Mouse (Mus musculus) megakaryocyte, embryonic 14.5 days (primary cell): ENCODE measurements at regions not wholly inside any gene's neighbourhood (a gene's known extent, or its start where the extent isn't known, plus 50 kb on each side); places are given as distances from the start of the nearest gene placed in this dataset.

ENCODE experiments used
- H3K27me3 ChIP-seq: replicated peaks from 2 replicates; pipeline ENCODE3; 2012; ENCODE audit warnings: inconsistent platforms
- H3K36me3 ChIP-seq: replicated peaks from 2 replicates; pipeline ENCODE3; 2012; ENCODE audit warnings: low read length, inconsistent platforms, mixed read lengths
- H3K4me1 ChIP-seq: 2 replicates; pipeline ENCODE4 v1.6.1; 2012; ENCODE audit warnings: inconsistent platforms
- H3K4me3 ChIP-seq: replicated peaks from 2 replicates; pipeline ENCODE3; 2012; ENCODE audit warnings: moderate library complexity, mild to moderate bottlenecking, inconsistent platforms
- H3K9me3 ChIP-seq: 2 replicates; pipeline ENCODE4 v1.6.1; 2012; ENCODE audit warnings: inconsistent platforms
- FLI1 ChIP-seq: IDR thresholded peaks from 2 replicates; pipeline ENCODE4 v1.6.1; 2012; ENCODE audit warnings: low read length, inconsistent platforms, mixed read lengths
- GATA1 ChIP-seq: IDR thresholded peaks from 3 replicates; pipeline ENCODE4 v1.6.1; 2012; ENCODE audit warnings: mixed read lengths, low read length, inconsistent platforms, borderline replicate concordance

GRCm38 (mm10) chr7:138682161-138682560, 163.7 kb upstream of the Ppp2r2d start:
- TF ChIP-seq FLI1 (no peak), GATA1 (no peak)
- H3K4me3 ChIP-seq: no peak overlapping the region
- H3K4me1 ChIP-seq: no peaks in the 10 kb centered on the region
- no peaks in the 10 kb centered on the region for H3K27me3 ChIP-seq
- no peaks in the 10 kb centered on the region for H3K9me3 ChIP-seq
- H3K36me3 ChIP-seq: no peaks in the 10 kb centered on the region

GRCm38 (mm10) chr7:138680530-138680929, 165.3 kb upstream of the Ppp2r2d start:
- Histone ChIP-seq H3K36me3 (no peaks in the 10 kb centered on the region), H3K27me3 (no peaks in the 10 kb centered on the region), H3K4me1 (no peaks in the 10 kb centered on the region), H3K4me3 (no peak overlapping the region), H3K9me3 (no peaks in the 10 kb centered on the region)
- no peak for TF ChIP-seq FLI1
- no peak for TF ChIP-seq GATA1

GRCm38 (mm10) chr7:138679575-138679974, 166.3 kb upstream of the Ppp2r2d start:
- no peak for TF ChIP-seq GATA1
- no peak for TF ChIP-seq FLI1
- H3K4me3 ChIP-seq: no peak overlapping the region
- no peaks in the 10 kb centered on the region for H3K9me3 ChIP-seq
- no peaks in the 10 kb centered on the region for H3K27me3 ChIP-seq
- H3K4me1 ChIP-seq: no peaks in the 10 kb centered on the region
- H3K36me3 ChIP-seq: no peaks in the 10 kb centered on the region

- H3K27me3 ChIP-seq: peaks cover 3% of the 10 kb centered on the region
- no peaks in the 10 kb centered on the region for H3K9me3 ChIP-seq
- no peak for TF ChIP-seq GATA1
- TF ChIP-seq FLI1: no peak
- H3K4me3 ChIP-seq: no peak overlapping the region
- no peaks in the 10 kb centered on the region for H3K4me1 ChIP-seq
- no peaks in the 10 kb centered on the region for H3K36me3 ChIP-seq
Observed at GRCm38 (mm10) chr7:138672959-138673358, 172.9 kb upstream of the Ppp2r2d start.

GRCm38 (mm10) chr7:138668337-138668736, 177.5 kb upstream of the Ppp2r2d start:
- Histone ChIP-seq H3K27me3 (peaks cover 3% of the 10 kb centered on the region), H3K4me1 (no peaks in the 10 kb centered on the region), H3K36me3 (no peaks in the 10 kb centered on the region), H3K9me3 (no peaks in the 10 kb centered on the region), H3K4me3 (no peak overlapping the region)
- TF ChIP-seq GATA1 (no peak), FLI1 (no peak)

- no peaks in the 10 kb centered on the region for H3K36me3 ChIP-seq
- 0 out of 2 replicates have a peak, but pooled peaks cover 4% of the 10 kb centered on the region for H3K9me3 ChIP-seq
- TF ChIP-seq GATA1 (no peak), FLI1 (no peak)
- H3K4me1 ChIP-seq: no peaks in the 10 kb centered on the region
- H3K27me3 ChIP-seq: no peaks in the 10 kb centered on the region
- H3K4me3 ChIP-seq: no peak overlapping the region
Observed at GRCm38 (mm10) chr7:138660124-138660523, 185.8 kb upstream of the Ppp2r2d start.

GRCm38 (mm10) chr7:138657521-138657920, 188.4 kb upstream of the Ppp2r2d start:
- H3K9me3 ChIP-seq: 0 out of 2 replicates have a peak, but pooled peaks cover 11% of the 10 kb centered on the region

GRCm38 (mm10) chr7:138657076-138657475, 188.8 kb upstream of the Ppp2r2d start:
- Histone ChIP-seq H3K4me1 (no peaks in the 10 kb centered on the region), H3K36me3 (no peaks in the 10 kb centered on the region), H3K27me3 (no peaks in the 10 kb centered on the region), H3K4me3 (no peak overlapping the region), H3K9me3 (0 out of 2 replicates have a peak, but pooled peaks cover 14% of the 10 kb centered on the region)
- TF ChIP-seq FLI1 (no peak), GATA1 (no peak)

More at GRCm38 (mm10) chr7:138657521-138657920, 188.4 kb upstream of the Ppp2r2d start:
- TF ChIP-seq GATA1 (no peak), FLI1 (no peak)
- H3K27me3 ChIP-seq: no peaks in the 10 kb centered on the region
- no peaks in the 10 kb centered on the region for H3K4me1 ChIP-seq
- no peaks in the 10 kb centered on the region for H3K36me3 ChIP-seq
- no peak overlapping the region for H3K4me3 ChIP-seq

GRCm38 (mm10) chr7:138655940-138656339, 189.9 kb upstream of the Ppp2r2d start:
- Histone ChIP-seq H3K4me3 (no peak overlapping the region), H3K36me3 (no peaks in the 10 kb centered on the region), H3K4me1 (no peaks in the 10 kb centered on the region), H3K9me3 (0 out of 2 replicates have a peak, but pooled peaks cover 14% of the 10 kb centered on the region), H3K27me3 (no peaks in the 10 kb centered on the region)
- no peak for TF ChIP-seq FLI1
- TF ChIP-seq GATA1: no peak

GRCm38 (mm10) chr7:138650946-138651345, 194.9 kb upstream of the Ppp2r2d start:
- no peak for TF ChIP-seq FLI1
- TF ChIP-seq GATA1: no peak
- H3K36me3 ChIP-seq: no peaks in the 10 kb centered on the region
- H3K4me3 ChIP-seq: no peak overlapping the region
- H3K9me3 ChIP-seq: peaks cover 32% of the 10 kb centered on the region
- no peaks in the 10 kb centered on the region for H3K4me1 ChIP-seq
- H3K27me3 ChIP-seq: no peaks in the 10 kb centered on the region

GRCm38 (mm10) chr7:138647636-138648035, 198.2 kb upstream of the Ppp2r2d start:
- Histone ChIP-seq H3K4me3 (no peak overlapping the region), H3K36me3 (no peaks in the 10 kb centered on the region), H3K4me1 (no peaks in the 10 kb centered on the region), H3K27me3 (no peaks in the 10 kb centered on the region), H3K9me3 (peaks cover 23% of the 10 kb centered on the region)
- TF ChIP-seq FLI1: no peak
- TF ChIP-seq GATA1: no peak
